8 mouse cellular contexts compared by ENCODE assay signal in the genomic region with DNA sequence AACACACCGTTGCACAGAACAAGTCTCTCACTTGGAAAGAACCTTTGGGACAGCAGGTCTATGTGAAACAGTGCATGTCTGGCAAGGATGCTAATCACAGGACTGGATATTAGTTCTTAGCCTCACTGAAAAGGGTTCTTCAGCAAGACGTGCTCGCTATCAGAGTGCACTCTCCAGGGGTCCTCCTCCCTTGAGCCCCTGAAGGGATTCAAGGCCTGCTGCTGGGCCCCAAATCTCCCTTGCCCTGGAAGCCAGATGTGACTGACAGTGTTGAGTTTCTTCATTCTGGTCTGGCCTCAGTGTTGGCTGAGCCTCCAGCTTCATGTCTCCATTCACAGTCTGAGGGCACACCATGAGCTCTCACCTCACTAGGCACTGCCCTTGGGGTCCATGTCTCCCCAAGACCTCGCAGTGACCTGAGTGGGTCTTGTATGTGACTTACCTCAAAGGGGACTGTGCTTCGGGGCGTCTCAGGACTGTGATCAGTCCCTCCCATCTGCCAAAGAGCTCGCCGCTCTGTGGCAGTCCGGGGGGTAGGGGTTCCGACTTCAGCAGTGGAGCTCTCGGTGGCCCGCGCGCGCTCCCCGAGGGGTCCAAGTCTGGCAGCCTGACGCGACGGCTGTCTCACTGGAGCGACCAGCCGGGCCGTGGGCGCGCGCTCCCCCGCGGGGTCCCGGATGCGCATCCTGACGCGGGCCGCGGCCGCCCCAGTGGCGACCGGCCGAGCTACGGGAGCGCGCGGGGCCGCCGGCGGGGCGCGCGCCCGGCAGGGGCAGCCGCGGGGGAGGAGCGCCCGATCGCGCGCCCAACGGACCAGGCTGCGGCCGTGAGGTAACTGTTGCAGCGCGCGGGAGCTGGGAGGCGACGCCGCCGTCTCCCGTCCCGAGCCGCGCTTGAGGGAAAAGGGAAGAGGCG. TPM values are rescaled to one million over a fixed set of nuclear protein-coding genes. Genes with fewer than 3 reads are reported as not detected.
DNase-seq lines count a peak whose midpoint lies in the region; ATAC-seq lines count a peak whose summit lies in the region.

TSS of gene Pde3b (plus strand) at position 861 of the 915 bp plus-strand sequence.

- intact Hi-C loops in left cerebral cortex, postnatal 14 days (cut with DNase I) = loop anchor here (10.0 kb wide), 2 partner anchors 100 to 130 kb away; no protein-coding TSS in a partner anchor

- DNase-seq in adipocyte (ENCODE audit: low spot score) = peak; percentile 11
- peak; percentile 72 to 79 for DNase-seq in cerebellum, postnatal 36 days
- DNase-seq in gastrocnemius, postnatal 25 days = peak; percentile 62
- DNase-seq in left cerebral cortex, postnatal 14 days (ENCODE audit: low spot score in 2 of 2) = peak; percentile 43 to 63
- DNase-seq in right cerebral cortex, postnatal 36 days (ENCODE audit: low spot score in 2 of 2) = peak; percentile 28 to 34
- no peak for DNase-seq in ovary, postnatal 14 days (ENCODE audit: low spot score)

- peak; percentile 38 for ATAC-seq in inflammation-experienced regulatory T-cells, adult 6 months

- H3K36me3 ChIP-seq in megakaryocyte, embryonic 14.5 days (replicated peaks; ENCODE audit: low read length) = no peaks in the 10 kb centered on the region

- peak within 1 kb of the TSS; percentile 95 for H3K4me3 ChIP-seq in megakaryocyte, embryonic 14.5 days (replicated peaks)

- H3K27me3 ChIP-seq in megakaryocyte, embryonic 14.5 days (replicated peaks) = peaks cover 48% of the 10 kb centered on the region

- H3K4me1 ChIP-seq in megakaryocyte, embryonic 14.5 days = peaks cover 19% of the 10 kb centered on the region

- no peaks in the 10 kb centered on the region for H3K9me3 ChIP-seq in megakaryocyte, embryonic 14.5 days

RNA-seq across cellular contexts. Expression of gene Pde3b, which starts in this region (rescaled TPM):
- total RNA-seq in gastrocnemius, postnatal 25 days (2021) = 1 to 10 TPM; 3.5 to 6.5 TPM
- polyA plus RNA-seq in inflammation-experienced regulatory T-cells, adult 6 months (2017; shearing (Covaris generic)) = 1 to 10 TPM; 2.9 to 3.3 (median 3.0) TPM
- total RNA-seq in left cerebral cortex, postnatal 14 days (2021) = 1 to 10 TPM; 7.4 to 8.0 TPM
- polyA plus RNA-seq in megakaryocyte, embryonic 14.5 days (2012; ENCODE audit: insufficient read depth, low replicate concordance) = 0.32 and 0.45 TPM in 2 replicates
